Mouse (Mus musculus) small intestine, adult 10 weeks (tissue): ENCODE data around the gene Lta. TPM values are rescaled to one million over a fixed set of nuclear protein-coding genes. Genes with fewer than 3 reads are reported as not detected.

Experiments used
- polyA plus RNA-seq: library from polyadenylated mRNA; stranded (reverse); fragments of 350-450 nt; fragmentation: Illumina TruSeq; extraction: RNeasy Lipid Tissue Mini Kit (QIAGEN cat#74804); gene quantifications from one replicate; pipeline ENCODE4 v1.2.3, GENCODE M21; 2014; ENCODE audit warnings: low replicate concordance

The Lta gene
- not detected for polyA plus RNA-seq

GRCm38 (mm10) chr17:35204494-35205379 is at the start of gene Lta:
Gene Lta (minus strand): TSS chr17:35205351.

GRCm38 (mm10) chr17:35241305-35242014 is 36.3 kb upstream of the Lta start, which contains the start of gene Ddx39b:
Gene Ddx39b (plus strand): TSS chr17:35241746.

GRCm38 (mm10) chr17:35235614-35236389 is 30.7 kb upstream of the Lta start, which contains the start of gene Nfkbil1:
Gene Nfkbil1 (minus strand): TSS chr17:35235792.

GRCm38 (mm10) chr17:35233114-35233980 is 28.2 kb upstream of the Lta start, which contains the start of gene Atp6v1g2:
Gene Atp6v1g2 (plus strand): TSS chr17:35233660.

GRCm38 (mm10) chr17:35220156-35220952 is 15.2 kb upstream of the Lta start, which contains the start of gene Gm16181:
Gene Gm16181 (plus strand): TSS chr17:35220834.

GRCm38 (mm10) chr17:35201787-35202186 is 3.4 kb downstream of the Lta start, which contains the start of gene Tnf:
Gene Tnf (minus strand): TSS chr17:35202007.

GRCm38 (mm10) chr17:35193881-35194843 is 11.0 kb downstream of the Lta start, which contains the start of gene Ltb:
Gene Ltb (plus strand): TSS chr17:35194439.

GRCm38 (mm10) chr17:35187959-35188610 is 17.1 kb downstream of the Lta start, which contains the start of gene Lst1:
Gene Lst1 (minus strand): TSS chr17:35188439.

GRCm38 (mm10) chr17:35175968-35176367 is 29.2 kb downstream of the Lta start, which contains the start of gene Aif1:
Gene Aif1 (minus strand): TSS chr17:35176068.

GRCm38 (mm10) chr17:35164568-35165450 is 40.3 kb downstream of the Lta start, which contains the start of gene Prrc2a:
Gene Prrc2a (minus strand): TSS chr17:35164897.

Other genes with a start within 250 kb of the Lta start
- 1.3 TPM for gene Hspa1b, start 246.1 kb downstream of the Lta start, polyA plus RNA-seq
- gene Gm20481, start 235.4 kb downstream of the Lta start, polyA plus RNA-seq: not detected
- 0.52 TPM for gene Hspa1a, start 233.2 kb downstream of the Lta start, polyA plus RNA-seq
- not detected for gene Hspa1l, start 232.6 kb downstream of the Lta start, polyA plus RNA-seq
- gene Lsm2, start 223.5 kb downstream of the Lta start, polyA plus RNA-seq: 12.4 TPM
- gene Vars, start 204.4 kb downstream of the Lta start, polyA plus RNA-seq: 0.37 TPM
- gene Vwa7, start 188.8 kb downstream of the Lta start, polyA plus RNA-seq: 0.11 TPM
- not detected for gene Sapcd1, start 177.3 kb downstream of the Lta start, polyA plus RNA-seq
- gene Msh5, start 158.6 kb downstream of the Lta start, polyA plus RNA-seq: 0.93 TPM
- gene Clic1, start 155.4 kb downstream of the Lta start, polyA plus RNA-seq: 31.3 TPM
- gene Ddah2, start 146.3 kb downstream of the Lta start, polyA plus RNA-seq: not detected
- not detected for gene Ly6g6c, start 140.0 kb downstream of the Lta start, polyA plus RNA-seq
- 0.59 TPM for gene Mpig6b, start 139.2 kb downstream of the Lta start, polyA plus RNA-seq
- not detected for gene Ly6g6e, start 128.4 kb downstream of the Lta start, polyA plus RNA-seq
- gene Ly6g6d, start 127.3 kb downstream of the Lta start, polyA plus RNA-seq: not detected
- gene Ly6g6f, start 119.7 kb downstream of the Lta start, polyA plus RNA-seq: not detected
- 3.7 TPM for gene Abhd16a, start 116.1 kb downstream of the Lta start, polyA plus RNA-seq
- not detected for gene Ly6g5c, start 97.1 kb downstream of the Lta start, polyA plus RNA-seq
- not detected for gene Ly6g5b, start 89.9 kb downstream of the Lta start, polyA plus RNA-seq
- gene Gpank1, start 83.9 kb downstream of the Lta start, polyA plus RNA-seq: 2.3 TPM
- gene Csnk2b, start 83.3 kb downstream of the Lta start, polyA plus RNA-seq: 112 TPM
- gene D17H6S53E, start 79.0 kb downstream of the Lta start, polyA plus RNA-seq: 1.7 TPM
- not detected for gene Apom, start 73.3 kb downstream of the Lta start, polyA plus RNA-seq
- 9.2 TPM for gene Bag6, start 70.2 kb downstream of the Lta start, polyA plus RNA-seq
- 7.5 TPM for gene Prrc2a, start 40.5 kb downstream of the Lta start, polyA plus RNA-seq
- 8.4 TPM for gene Aif1, start 29.3 kb downstream of the Lta start, polyA plus RNA-seq
- gene Lst1, start 16.9 kb downstream of the Lta start, polyA plus RNA-seq: not detected
- not detected for gene Ltb, start 10.9 kb downstream of the Lta start, polyA plus RNA-seq
- not detected for gene Tnf, start 3.3 kb downstream of the Lta start, polyA plus RNA-seq
- gene Gm16181, start 15.5 kb upstream of the Lta start, polyA plus RNA-seq: not detected
- 1.9 TPM for gene Atp6v1g2, start 28.3 kb upstream of the Lta start, polyA plus RNA-seq
- not detected for gene Nfkbil1, start 30.4 kb upstream of the Lta start, polyA plus RNA-seq
- gene Ddx39b, start 36.4 kb upstream of the Lta start, polyA plus RNA-seq: 4.0 TPM
- 51.6 TPM for gene H2-D1, start 57.4 kb upstream of the Lta start, polyA plus RNA-seq
- gene H2-Q1, start 115.1 kb upstream of the Lta start, polyA plus RNA-seq: 506 TPM
- gene H2-Q2, start 136.9 kb upstream of the Lta start, polyA plus RNA-seq: 3,607 TPM
- 51.5 TPM for gene H2-Q4, start 174.3 kb upstream of the Lta start, polyA plus RNA-seq
- gene H2-Q6, start 219.5 kb upstream of the Lta start, polyA plus RNA-seq: 7.5 TPM
- 11.4 TPM for gene H2-Q7, start 233.8 kb upstream of the Lta start, polyA plus RNA-seq